Mouse (Mus musculus): ENCODE measurements around the gene Plscr2. TPM values are rescaled to one million over a fixed set of nuclear protein-coding genes. Genes with fewer than 3 reads are reported as not detected.

Gene Plscr2
- 4.8 and 6.7 TPM in 2 replicates for polyA plus RNA-seq (2011; ENCODE audit: insufficient read length, low read depth, missing spikeins)

DNA sequence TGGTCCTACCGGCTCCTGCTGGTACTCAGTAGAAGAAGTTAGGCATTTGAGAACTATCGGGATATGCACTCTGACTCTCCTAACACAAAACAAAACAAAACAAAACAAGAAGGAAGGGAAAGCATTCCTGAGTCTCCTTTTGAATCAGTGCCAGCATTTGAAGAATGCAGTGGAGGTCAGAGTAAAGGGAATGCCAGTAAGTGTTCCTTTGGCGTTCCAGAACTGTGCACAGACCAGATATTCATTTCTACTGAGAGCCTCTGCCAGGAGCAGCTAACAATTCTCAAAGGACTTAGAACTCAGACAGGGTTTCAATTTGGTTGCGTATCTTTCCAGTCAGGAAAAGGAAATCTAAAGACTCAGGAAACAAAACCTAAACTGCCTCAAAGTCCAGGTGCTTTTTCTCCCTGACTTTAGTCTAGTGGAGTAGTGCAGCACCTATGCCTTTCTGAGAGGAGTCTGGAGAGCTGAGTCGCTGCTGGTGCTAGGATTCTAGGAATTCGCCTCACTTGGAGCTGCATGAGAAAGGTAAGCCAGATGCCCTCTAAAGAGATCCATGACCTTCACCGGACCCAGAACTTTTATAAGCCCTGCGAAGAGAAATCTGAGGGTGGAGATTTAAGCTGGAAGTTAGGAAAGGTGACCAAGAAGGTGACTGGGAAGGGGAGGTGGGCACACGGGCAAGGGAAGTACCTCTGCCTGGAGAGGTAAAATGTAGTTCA lies at the start of gene Plscr2:
Gene Plscr2 (plus strand): TSS at position 117 of the 722 bp plus-strand sequence.
- no peak for TF ChIP-seq POLR2A (IDR thresholded peaks at IDR 0.05; ENCODE audit: low read depth, low read length)
- H3K27ac ChIP-seq (ENCODE audit: insufficient read depth, low read length): peak within 1 kb of the TSS; percentile 89
- H3K4me3 ChIP-seq (ENCODE audit: insufficient read depth, low read length): no peak within 1 kb of the TSS; the same call in 1 of the 2 replicates
- peaks cover 24% of the 10 kb centered on the region for H3K4me1 ChIP-seq (ENCODE audit: control insufficient read depth, insufficient read depth, low read length)

DNA sequence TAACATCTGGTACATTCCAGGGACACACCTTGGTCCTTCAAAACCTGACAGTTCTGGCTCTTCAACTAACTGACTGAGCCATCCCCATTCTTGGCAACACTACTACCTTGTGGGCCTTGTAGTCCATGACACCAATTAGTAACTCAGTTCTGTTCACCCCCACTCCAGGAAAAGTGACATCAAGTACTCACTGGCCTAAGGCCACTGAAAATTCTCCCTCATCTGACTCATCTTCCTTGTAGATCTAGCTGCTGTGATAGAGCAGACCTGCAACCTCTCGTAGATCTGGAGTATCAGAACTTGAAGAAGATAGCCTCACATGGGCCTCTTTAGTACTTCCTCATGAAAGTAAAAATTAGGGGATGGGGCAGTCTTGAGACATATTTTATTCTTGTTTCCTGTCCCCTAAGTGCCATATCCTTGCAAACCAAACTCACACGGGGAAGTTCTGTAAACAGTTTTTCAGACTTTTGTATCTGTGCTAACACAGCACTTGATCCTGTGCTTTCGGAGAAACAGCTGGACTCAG lies 49.2 kb upstream of the Plscr2 start:
- H3K4me1 ChIP-seq (ENCODE audit: control insufficient read depth, insufficient read depth, low read length): no peaks in the 10 kb centered on the region; the same call in 1 of the 2 replicates
- no peak overlapping the region for H3K27ac ChIP-seq (ENCODE audit: insufficient read depth, low read length)
- TF ChIP-seq POLR2A (IDR thresholded peaks at IDR 0.05; ENCODE audit: low read depth, low read length) (no peak), CTCF (IDR thresholded peaks at IDR 0.05; ENCODE audit: borderline replicate concordance, insufficient read depth, low read length) (no peak)
- no peak overlapping the region for H3K4me3 ChIP-seq (ENCODE audit: insufficient read depth, low read length)

DNA sequence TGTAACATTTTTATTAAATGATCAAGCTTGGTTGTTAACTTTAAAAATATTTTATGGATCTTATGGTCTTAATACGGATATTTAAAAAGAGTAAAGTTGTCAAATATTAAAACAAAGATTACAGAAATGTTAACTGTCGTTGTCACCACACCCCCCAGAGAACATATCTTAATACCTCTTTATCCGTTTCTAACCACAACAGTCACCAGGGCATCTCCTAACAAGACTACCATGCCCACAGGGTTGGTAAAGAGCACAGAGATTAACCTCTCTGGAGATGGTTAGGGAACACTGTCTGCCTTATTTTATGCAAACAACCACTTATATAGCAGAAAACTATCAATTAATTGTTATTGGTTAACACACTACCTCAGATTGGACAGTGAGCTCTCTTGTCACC lies 48.6 kb upstream of the Plscr2 start:
- Histone ChIP-seq H3K4me3 (ENCODE audit: insufficient read depth, low read length) (no peak overlapping the region), H3K27ac (ENCODE audit: insufficient read depth, low read length) (no peak overlapping the region), H3K4me1 (ENCODE audit: control insufficient read depth, insufficient read depth, low read length) (no peaks in the 10 kb centered on the region; the same call in 1 of the 2 replicates)
- TF ChIP-seq POLR2A (IDR thresholded peaks at IDR 0.05; ENCODE audit: low read depth, low read length) (no peak), CTCF (IDR thresholded peaks at IDR 0.05; ENCODE audit: borderline replicate concordance, insufficient read depth, low read length) (no peak)

DNA sequence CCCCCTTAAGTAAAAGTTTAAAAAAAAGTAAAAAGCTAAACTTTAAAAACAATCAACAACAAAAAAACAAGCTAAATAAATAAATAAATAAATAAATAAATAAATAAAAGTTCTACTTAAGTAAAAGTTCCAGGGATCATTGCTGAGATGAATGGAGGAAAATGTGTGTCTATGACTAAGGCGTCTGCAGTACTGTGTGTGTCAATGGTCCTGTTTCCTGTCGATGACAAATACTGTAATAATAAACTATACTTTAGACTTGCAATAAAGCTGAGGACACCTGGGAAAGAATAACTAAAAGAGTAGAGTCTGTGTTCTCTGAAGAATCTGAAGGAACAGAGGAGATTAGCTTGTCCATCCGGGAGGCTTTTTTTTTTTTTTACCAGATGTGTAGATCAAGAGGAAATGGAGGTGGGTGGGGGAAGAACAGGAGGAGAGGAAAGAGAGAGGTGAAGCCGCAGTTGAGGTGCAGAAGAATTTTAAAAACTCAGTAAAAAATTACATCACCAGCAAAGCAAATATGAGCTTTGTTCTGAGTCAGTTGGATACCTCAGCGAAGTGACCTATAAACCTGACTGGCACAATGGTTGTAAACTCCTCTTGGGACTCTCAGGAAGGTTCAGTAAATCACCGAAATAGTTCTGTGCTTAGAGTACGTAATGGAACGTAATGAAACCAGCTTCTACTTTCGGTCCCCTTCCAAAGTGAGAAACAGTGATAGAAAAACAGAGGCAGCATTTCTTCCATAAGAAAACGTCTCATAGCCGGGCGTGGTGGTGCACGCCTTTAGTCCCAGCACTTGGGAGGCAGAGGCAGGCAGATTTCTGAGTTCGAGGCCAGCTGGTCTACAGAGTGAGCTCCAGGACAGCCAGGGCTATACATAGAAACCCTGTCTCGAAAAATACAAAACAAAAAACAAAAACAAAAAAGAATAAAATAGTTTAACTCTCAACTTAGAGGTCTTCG lies 46.3 kb upstream of the Plscr2 start:
- Histone ChIP-seq H3K27ac (ENCODE audit: insufficient read depth, low read length) (no peak overlapping the region), H3K4me1 (ENCODE audit: control insufficient read depth, insufficient read depth, low read length) (no peaks in the 10 kb centered on the region; the same call in 1 of the 2 replicates), H3K4me3 (ENCODE audit: insufficient read depth, low read length) (no peak overlapping the region)
- TF ChIP-seq CTCF (IDR thresholded peaks at IDR 0.05; ENCODE audit: borderline replicate concordance, insufficient read depth, low read length) (no peak), POLR2A (IDR thresholded peaks at IDR 0.05; ENCODE audit: low read depth, low read length) (no peak)

DNA sequence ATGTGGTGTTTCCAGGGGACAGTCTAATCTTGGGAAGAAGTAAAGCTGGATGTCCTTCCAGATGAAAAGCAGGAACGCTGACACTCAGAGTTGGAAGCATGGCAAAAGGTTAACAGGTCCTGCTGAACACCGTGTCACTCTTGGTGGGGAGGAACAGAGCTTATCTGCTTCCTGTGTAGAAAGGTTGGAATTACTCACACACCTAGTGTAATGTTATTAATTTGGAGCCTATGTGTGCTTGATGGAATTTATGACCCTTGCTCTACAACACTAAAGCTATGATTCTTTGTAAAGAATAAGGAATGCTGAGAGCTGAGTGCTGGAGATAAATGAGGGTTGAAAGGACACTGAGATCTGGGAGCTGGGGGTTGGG lies 45.6 kb upstream of the Plscr2 start:
- Histone ChIP-seq H3K4me1 (ENCODE audit: control insufficient read depth, insufficient read depth, low read length) (no peaks in the 10 kb centered on the region; the same call in 1 of the 2 replicates), H3K27ac (ENCODE audit: insufficient read depth, low read length) (no peak overlapping the region), H3K4me3 (ENCODE audit: insufficient read depth, low read length) (no peak overlapping the region)
- TF ChIP-seq CTCF (IDR thresholded peaks at IDR 0.05; ENCODE audit: borderline replicate concordance, insufficient read depth, low read length): no peak
- TF ChIP-seq POLR2A (IDR thresholded peaks at IDR 0.05; ENCODE audit: low read depth, low read length): no peak

DNA sequence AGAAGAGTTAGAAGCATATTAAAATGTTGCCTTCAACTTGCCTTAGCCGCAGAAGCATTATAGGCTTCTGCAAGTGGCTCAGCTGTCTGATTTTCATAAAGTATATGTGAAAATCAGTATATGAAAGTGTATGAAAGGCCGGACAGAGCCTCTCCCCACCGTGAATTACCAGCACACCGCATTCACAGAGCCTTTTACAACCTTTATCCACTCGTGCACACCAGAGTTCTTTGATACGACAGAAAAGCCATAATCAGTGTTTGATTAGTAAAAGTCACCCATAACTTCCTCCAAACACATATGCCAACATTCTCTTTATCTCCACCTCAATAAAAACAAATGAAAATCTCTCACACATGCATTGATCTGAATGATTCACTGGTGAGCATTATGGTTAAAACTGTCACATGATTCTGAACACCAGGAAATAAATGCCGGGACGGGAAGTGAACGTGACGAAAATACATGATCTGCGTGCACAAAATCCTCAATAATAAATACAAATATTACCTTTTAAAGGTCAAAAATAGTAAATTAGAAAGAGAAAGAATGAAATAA lies 40.4 kb upstream of the Plscr2 start:
- TF ChIP-seq POLR2A (IDR thresholded peaks at IDR 0.05; ENCODE audit: low read depth, low read length): no peak
- no peak for TF ChIP-seq CTCF (IDR thresholded peaks at IDR 0.05; ENCODE audit: borderline replicate concordance, insufficient read depth, low read length)
- H3K27ac ChIP-seq (ENCODE audit: insufficient read depth, low read length): no peak overlapping the region
- no peaks in the 10 kb centered on the region for H3K4me1 ChIP-seq (ENCODE audit: control insufficient read depth, insufficient read depth, low read length)
- H3K4me3 ChIP-seq (ENCODE audit: insufficient read depth, low read length): no peak overlapping the region

DNA sequence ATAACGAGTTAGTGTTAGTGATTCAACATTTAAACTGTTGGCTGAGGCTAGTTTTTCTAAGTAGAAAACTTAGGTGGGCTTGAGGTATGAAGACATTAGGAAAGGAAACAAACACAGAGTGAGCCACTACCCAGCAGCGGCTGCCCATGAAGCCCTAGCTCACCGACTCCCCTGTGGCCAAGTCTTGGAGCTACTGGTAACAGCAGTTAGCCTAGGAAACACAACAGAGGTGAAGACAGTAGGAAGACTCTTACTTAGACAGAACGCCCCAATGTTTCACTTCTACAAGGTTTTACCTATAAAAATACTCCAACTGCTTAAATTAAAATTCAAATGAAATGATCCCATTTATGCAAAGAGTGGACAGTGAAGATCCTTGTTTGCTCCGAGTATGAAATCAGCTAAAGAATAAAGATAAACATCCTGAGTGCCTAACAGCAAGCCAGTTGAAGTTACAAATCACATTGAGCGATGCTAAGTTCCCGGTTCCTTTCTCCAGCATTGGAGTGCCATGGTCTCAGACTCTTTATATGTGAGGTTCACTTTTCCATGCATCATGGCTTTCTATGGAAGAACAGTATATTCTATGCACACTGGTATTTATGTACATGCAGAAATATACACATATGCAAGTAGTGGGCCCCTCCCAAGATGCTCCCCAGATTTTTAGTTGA lies 26.5 kb upstream of the Plscr2 start:
- Histone ChIP-seq H3K4me1 (ENCODE audit: control insufficient read depth, insufficient read depth, low read length) (peaks cover 3% of the 10 kb centered on the region; the same call in 1 of the 2 replicates), H3K4me3 (ENCODE audit: insufficient read depth, low read length) (no peak overlapping the region), H3K27ac (ENCODE audit: insufficient read depth, low read length) (no peak overlapping the region)
- no peak for TF ChIP-seq CTCF (IDR thresholded peaks at IDR 0.05; ENCODE audit: borderline replicate concordance, insufficient read depth, low read length)
- no peak for TF ChIP-seq POLR2A (IDR thresholded peaks at IDR 0.05; ENCODE audit: low read depth, low read length)

DNA sequence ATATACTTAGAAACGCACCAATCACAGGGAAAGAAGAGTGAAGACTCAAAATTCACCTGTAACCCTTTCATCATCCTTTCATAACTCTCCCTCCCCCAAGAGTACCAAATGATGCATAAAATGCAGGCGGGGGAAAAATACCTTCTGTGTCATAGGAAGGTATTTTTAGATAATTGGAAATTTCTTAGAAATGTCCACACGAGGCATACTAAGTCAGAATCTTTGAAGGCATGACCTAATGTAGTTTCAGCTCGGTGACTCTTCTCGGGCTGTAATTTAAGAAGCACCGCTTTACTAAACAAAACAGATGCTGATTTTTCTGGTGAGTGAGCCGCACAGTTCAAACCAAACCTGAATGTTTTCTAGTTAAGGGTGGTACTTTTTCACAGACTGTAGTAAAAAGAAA lies 26.0 kb upstream of the Plscr2 start, which contains the start of gene Plscr1:
Gene Plscr1 (plus strand): TSS at position 304 of the 406 bp plus-strand sequence.
- Histone ChIP-seq H3K4me3 (ENCODE audit: insufficient read depth, low read length) (peak within 1 kb of the TSS; percentile 89), H3K27ac (ENCODE audit: insufficient read depth, low read length) (peak within 1 kb of the TSS; percentile 89), H3K4me1 (ENCODE audit: control insufficient read depth, insufficient read depth, low read length) (peaks cover 3% of the 10 kb centered on the region; the same call in 1 of the 2 replicates)
- TF ChIP-seq CTCF (IDR thresholded peaks at IDR 0.05; ENCODE audit: borderline replicate concordance, insufficient read depth, low read length): no peak
- TF ChIP-seq POLR2A (IDR thresholded peaks at IDR 0.05; ENCODE audit: low read depth, low read length): no peak

Data from embryonic fibroblast, embryonic 13.5 days (primary cell).